In genomic region chr12:99360958-99361751, GRCm38 (mm10) we compare ENCODE assay signal across 10 mouse cellular contexts.
DNase-seq lines count a peak whose midpoint lies in the region; ATAC-seq and TF ChIP-seq lines count a peak whose summit lies in the region.
"Had no signal": no experiment of that assay in that cellular context is flagged by ENCODE, and none has a peak within 500 bp of the region (broad histone marks: within the 10 kb centered on the region; RNA-seq: fewer than 3 reads in every experiment).

No protein-coding gene starts in this region.

- peak; percentile 53 for ATAC-seq in frontal cortex, adult (ENCODE audit: low TSS enrichment)
- ATAC-seq in embryonic facial prominence, embryonic 15.5 days (ENCODE audit: insufficient number of reproducible peaks, low FRiP score, low TSS enrichment, low read depth): no peak
- ATAC-seq in kidney, embryonic 16.5 days (ENCODE audit: low FRiP score, low TSS enrichment): no peak

- 71% methylated on average over 8 of the region's 8 CpGs for WGBS in liver, adult 2 months
- WGBS in embryonic facial prominence, embryonic 15.5 days: 68% methylated on average over 8 of the region's 8 CpGs
- 27% methylated on average over 8 of the region's 8 CpGs for WGBS in small intestine, adult 2 months
- 69% methylated on average over 8 of the region's 8 CpGs for WGBS in kidney, embryonic 16.5 days

- H3K4me2 ChIP-seq in embryonic facial prominence, embryonic 15.5 days (replicated peaks): no peak overlapping the region
- no peak overlapping the region for H3K4me2 ChIP-seq in kidney, embryonic 16.5 days (replicated peaks; ENCODE audit: low read depth, low read length)

- H3K79me2 ChIP-seq in liver, adult 2 months (ENCODE audit: control insufficient read depth, insufficient read depth, low read length): peaks cover 70% of the 10 kb centered on the region

- TF ChIP-seq CTCF in liver, adult 2 months (IDR thresholded peaks at IDR 0.05; ENCODE audit: low read depth, low read length): no peak
- TF ChIP-seq CTCF in small intestine, adult 2 months (IDR thresholded peaks at IDR 0.05; ENCODE audit: extremely low read depth, insufficient read length, insufficient replicate concordance, low read depth, low read length): no peak

- DNase-seq in frontal cortex, postnatal 10 days (ENCODE audit: low spot score in 2 of 2): no peak
- peak; percentile 32 for DNase-seq in liver, adult 2 months (ENCODE audit: extremely low read depth, low read depth, low spot score)
- no peak for DNase-seq in liver
- no peak for DNase-seq in adrenal gland, postnatal 4 days (ENCODE audit: low spot score in 2 of 2)
- DNase-seq: layer of hippocampus, postnatal 36 days; lung, postnatal 10 days had no signal

- H3K9me3 ChIP-seq in embryonic facial prominence, embryonic 15.5 days (replicated peaks): no peaks in the 10 kb centered on the region
- H3K9me3 ChIP-seq in kidney, embryonic 16.5 days (ENCODE audit: low read length): no peaks in the 10 kb centered on the region

- H3K27me3 ChIP-seq in liver, adult 2 months (ENCODE audit: control insufficient read depth, insufficient read depth, low read length): no peaks in the 10 kb centered on the region
- no peaks in the 10 kb centered on the region for H3K27me3 ChIP-seq in embryonic facial prominence, embryonic 15.5 days
- H3K27me3 ChIP-seq in small intestine, adult 2 months (ENCODE audit: control insufficient read depth, insufficient read depth, low read length): no peaks in the 10 kb centered on the region
- no peaks in the 10 kb centered on the region for H3K27me3 ChIP-seq in kidney, embryonic 16.5 days (ENCODE audit: insufficient read depth, low read length)

- H3K27ac ChIP-seq in liver, adult 2 months (replicated peaks; ENCODE audit: insufficient read depth, low read depth, low read length): no peak overlapping the region
- H3K27ac ChIP-seq in embryonic facial prominence, embryonic 15.5 days (replicated peaks): peak overlapping the region; percentile 40; the same call in 1 of the 2 replicates
- peak overlapping the region; percentile 73 for H3K27ac ChIP-seq in small intestine, adult 2 months (ENCODE audit: insufficient read depth, low read depth, low read length)
- H3K27ac ChIP-seq in kidney, embryonic 16.5 days (ENCODE audit: low read length): no peak overlapping the region

- no peak for TF ChIP-seq POLR2A in liver, adult 2 months (IDR thresholded peaks at IDR 0.05; ENCODE audit: extremely low read depth, insufficient read depth, low read length)
- TF ChIP-seq POLR2A in small intestine, adult 2 months (IDR thresholded peaks at IDR 0.05; ENCODE audit: low read depth, low read length): no peak

- H3K4me1 ChIP-seq in liver, adult 2 months (ENCODE audit: control insufficient read depth, insufficient read depth, low read length): peaks cover 29% of the 10 kb centered on the region
- H3K4me1 ChIP-seq in embryonic facial prominence, embryonic 15.5 days: peaks cover 37% of the 10 kb centered on the region
- H3K4me1 ChIP-seq in small intestine, adult 2 months (ENCODE audit: control insufficient read depth, insufficient read depth, insufficient read length, low read length): peaks cover 36% of the 10 kb centered on the region
- peaks cover 10% of the 10 kb centered on the region for H3K4me1 ChIP-seq in kidney, embryonic 16.5 days (ENCODE audit: insufficient read depth, low read length)

- H3K36me3 ChIP-seq in liver, adult 2 months (ENCODE audit: control insufficient read depth, insufficient read depth, low read length): no peaks in the 10 kb centered on the region
- no peaks in the 10 kb centered on the region for H3K36me3 ChIP-seq in embryonic facial prominence, embryonic 15.5 days
- H3K36me3 ChIP-seq in small intestine, adult 2 months (ENCODE audit: control insufficient read depth, insufficient read depth, low read length): no peaks in the 10 kb centered on the region
- H3K36me3 ChIP-seq in kidney, embryonic 16.5 days (ENCODE audit: insufficient read depth, low read length): no peaks in the 10 kb centered on the region

- no peak overlapping the region for H3K4me3 ChIP-seq in liver, adult 2 months (ENCODE audit: insufficient read depth, low read depth, low read length)
- no peak overlapping the region for H3K4me3 ChIP-seq in embryonic facial prominence, embryonic 15.5 days (replicated peaks)
- peak overlapping the region; percentile 6; the same call in 1 of the 2 replicates for H3K4me3 ChIP-seq in small intestine, adult 2 months (ENCODE audit: low read depth, low read length)
- no peak overlapping the region for H3K4me3 ChIP-seq in kidney, embryonic 16.5 days (ENCODE audit: low read length)

- no peak overlapping the region for H3K9ac ChIP-seq in liver, adult 2 months (ENCODE audit: low read depth, low read length)
- H3K9ac ChIP-seq in embryonic facial prominence, embryonic 15.5 days: no peak overlapping the region
- no peak overlapping the region for H3K9ac ChIP-seq in kidney, embryonic 16.5 days (replicated peaks; ENCODE audit: low read length)

Comparison
In these comparisons a context has a peak if more than half of its experiments do, and no peak if none do; other contexts are left out.
1. H3K27ac ChIP-seq: peak in embryonic facial prominence, embryonic 15.5 days (single experiment) and small intestine, adult 2 months (single experiment); none in liver, adult 2 months (single experiment) and kidney, embryonic 16.5 days (single experiment).